Mouse (Mus musculus): ENCODE results near the gene Toe1. TPM values are rescaled to one million over a fixed set of nuclear protein-coding genes. Genes with fewer than 3 reads are reported as not detected.

Gene Toe1
- total RNA-seq, 2 experiments from 2014 or later, result 10.4 to 14.3 TPM

- ATAC-seq (replicated peaks; ENCODE audit: low FRiP score, poor library complexity, severe bottlenecking), result no peak
These were observed 10.9 kb downstream of the Toe1 start for GRCm38 (mm10) chr4:116796442-116797110.

GRCm38 (mm10) chr4:116794273-116794672 is 13.2 kb downstream of the Toe1 start:
- ATAC-seq (replicated peaks; ENCODE audit: low FRiP score, poor library complexity, severe bottlenecking), result no peak

- no peak for ATAC-seq (replicated peaks; ENCODE audit: low FRiP score, poor library complexity, severe bottlenecking)
These were observed 15.0 kb downstream of the Toe1 start for GRCm38 (mm10) chr4:116792453-116792852.

DNA sequence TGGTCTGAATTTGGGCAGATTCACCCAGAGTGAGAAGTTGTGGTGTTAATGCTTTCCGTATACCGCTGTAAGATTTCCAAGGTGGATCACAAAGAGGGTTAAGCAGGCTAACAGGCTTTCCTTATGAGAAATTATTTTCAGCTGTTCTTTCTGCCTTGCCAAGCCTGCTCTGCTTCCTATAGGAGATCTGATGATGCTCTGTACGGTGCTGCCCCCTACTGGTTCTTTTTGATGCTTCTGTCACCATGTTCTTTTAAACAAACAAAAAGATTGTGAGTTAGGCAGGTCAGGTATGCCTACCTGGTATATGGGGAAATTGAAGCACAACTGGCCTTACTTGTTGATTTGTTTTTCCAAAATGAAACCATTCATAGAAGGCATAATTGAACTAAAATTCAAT is 18.5 kb downstream of the Toe1 start:
- peak; percentile 74 for ATAC-seq (replicated peaks; ENCODE audit: low FRiP score, poor library complexity, severe bottlenecking)

- ATAC-seq (replicated peaks; ENCODE audit: low FRiP score, poor library complexity, severe bottlenecking), result no peak
These were observed 19.3 kb downstream of the Toe1 start for GRCm38 (mm10) chr4:116787985-116788760.

GRCm38 (mm10) chr4:116786587-116786986 is 20.9 kb downstream of the Toe1 start:
- 0 out of 2 replicates have a peak, but pooled peaks have one; percentile 42 for ATAC-seq (replicated peaks; ENCODE audit: low FRiP score, poor library complexity, severe bottlenecking)

GRCm38 (mm10) chr4:116782171-116782570 is 25.3 kb downstream of the Toe1 start:
- no peak for ATAC-seq (replicated peaks; ENCODE audit: low FRiP score, poor library complexity, severe bottlenecking)

DNA sequence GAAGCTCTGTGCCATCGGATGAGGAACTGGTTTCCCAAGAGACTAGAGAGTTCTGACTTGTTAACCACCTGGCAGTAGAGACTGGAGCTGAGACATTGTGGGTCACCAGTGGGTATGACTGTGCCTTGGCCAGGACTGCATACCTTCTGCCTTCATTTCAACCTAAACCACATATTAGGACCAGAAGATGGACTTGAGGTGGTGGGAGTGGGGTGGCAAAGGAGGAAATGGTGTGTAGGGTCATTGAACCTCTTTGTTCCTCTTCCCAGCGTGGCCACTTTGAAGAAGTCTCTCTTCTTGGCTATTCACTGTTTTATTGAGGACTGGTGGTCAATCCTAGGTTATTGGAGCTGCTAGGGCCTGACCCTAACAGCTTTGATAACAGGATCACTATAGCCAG is 26.1 kb downstream of the Toe1 start:
- no peak for ATAC-seq (replicated peaks; ENCODE audit: low FRiP score, poor library complexity, severe bottlenecking)

GRCm38 (mm10) chr4:116780541-116780940 is 26.9 kb downstream of the Toe1 start:
- no peak for ATAC-seq (replicated peaks; ENCODE audit: low FRiP score, poor library complexity, severe bottlenecking)

DNA sequence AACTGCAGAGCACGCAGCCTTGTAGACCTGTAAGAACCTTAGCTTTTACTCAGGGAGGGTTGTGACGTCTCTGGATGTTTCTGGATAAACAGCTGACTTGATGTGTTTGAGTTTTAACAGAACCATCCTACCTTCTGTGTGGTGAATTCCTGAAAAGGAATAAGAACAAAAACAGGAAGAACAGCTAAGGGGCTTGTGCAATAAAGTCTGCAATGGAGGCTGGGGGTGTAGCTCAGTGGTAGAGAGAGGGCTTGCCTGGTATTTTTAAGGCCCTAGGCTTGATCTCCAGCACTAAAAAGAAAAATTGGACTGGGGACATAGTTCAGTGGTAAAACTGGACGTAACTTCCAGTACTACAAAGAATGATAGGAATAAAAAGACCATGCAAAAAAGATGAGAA is 30.4 kb downstream of the Toe1 start:
- no peak for ATAC-seq (replicated peaks; ENCODE audit: low FRiP score, poor library complexity, severe bottlenecking)

DNA sequence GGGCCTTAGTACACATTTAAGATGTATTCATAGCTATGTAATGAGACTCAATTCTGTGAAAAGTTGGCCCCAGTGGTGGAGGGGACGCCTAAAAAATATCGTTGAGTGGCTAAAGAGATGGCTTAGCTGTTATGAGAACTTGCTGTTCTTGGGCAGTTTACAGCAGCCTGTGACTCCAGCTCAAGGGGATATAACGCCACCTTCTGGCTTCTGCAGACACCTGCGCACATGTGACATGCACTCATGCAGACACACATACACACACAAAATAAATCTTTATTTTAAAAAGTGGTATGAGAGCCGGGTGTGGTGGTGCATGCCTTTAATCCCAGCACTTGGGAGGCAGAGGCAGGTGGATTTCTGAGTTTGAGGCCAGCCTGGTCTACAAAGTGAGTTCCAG is 31.0 kb downstream of the Toe1 start:
- ATAC-seq (replicated peaks; ENCODE audit: low FRiP score, poor library complexity, severe bottlenecking), result no peak

- ATAC-seq (replicated peaks; ENCODE audit: low FRiP score, poor library complexity, severe bottlenecking), result no peak
These were observed 38.4 kb downstream of the Toe1 start for GRCm38 (mm10) chr4:116769060-116769459.

- no peak for ATAC-seq (replicated peaks; ENCODE audit: low FRiP score, poor library complexity, severe bottlenecking)
These were observed 38.9 kb downstream of the Toe1 start for GRCm38 (mm10) chr4:116768510-116768909.

- no peak for ATAC-seq (replicated peaks; ENCODE audit: low FRiP score, poor library complexity, severe bottlenecking)
These were observed 43.4 kb downstream of the Toe1 start for GRCm38 (mm10) chr4:116764001-116764400.

- no peak for ATAC-seq (replicated peaks; ENCODE audit: low FRiP score, poor library complexity, severe bottlenecking)
These were observed 45.5 kb downstream of the Toe1 start for GRCm38 (mm10) chr4:116761914-116762313.

- no peak for ATAC-seq (replicated peaks; ENCODE audit: low FRiP score, poor library complexity, severe bottlenecking)
These were observed 57.7 kb downstream of the Toe1 start for GRCm38 (mm10) chr4:116749750-116750149.

Other genes starting within 250 kb of the Toe1 start
- 74.2 and 83.6 TPM in 2 replicates for gene Gpbp1l1, start 250.0 kb downstream of the Toe1 start, total RNA-seq (2015; ENCODE audit: low replicate concordance)
- 141 and 166 TPM in 2 replicates for gene Gpbp1l1, start 250.0 kb downstream of the Toe1 start, total RNA-seq (2017; ENCODE audit: low replicate concordance)
- 1.5 and 3.8 TPM in 2 replicates for gene Ccdc17, start 211.0 kb downstream of the Toe1 start, total RNA-seq (2015; ENCODE audit: low replicate concordance)
- 2.0 and 2.1 TPM in 2 replicates for gene Ccdc17, start 211.0 kb downstream of the Toe1 start, total RNA-seq (2017; ENCODE audit: low replicate concordance)
- gene Nasp, start 179.7 kb downstream of the Toe1 start, total RNA-seq (2015; ENCODE audit: low replicate concordance), result 34.0 and 54.8 TPM in 2 replicates
- 92.9 and 99.7 TPM in 2 replicates for gene Nasp, start 179.7 kb downstream of the Toe1 start, total RNA-seq (2017; ENCODE audit: low replicate concordance)
- 110 and 156 TPM in 2 replicates for gene Akr1a1, start 156.0 kb downstream of the Toe1 start, total RNA-seq (2015; ENCODE audit: low replicate concordance)
- 108 and 173 TPM in 2 replicates for gene Akr1a1, start 156.0 kb downstream of the Toe1 start, total RNA-seq (2017; ENCODE audit: low replicate concordance)
- gene Prdx1, start 122.1 kb downstream of the Toe1 start, total RNA-seq (2015; ENCODE audit: low replicate concordance), result 71.5 and 92.4 TPM in 2 replicates
- gene Prdx1, start 122.1 kb downstream of the Toe1 start, total RNA-seq (2017; ENCODE audit: low replicate concordance), result 30.1 and 52.6 TPM in 2 replicates
- 4.2 and 4.4 TPM in 2 replicates for gene Mmachc, start 99.2 kb downstream of the Toe1 start, total RNA-seq (2015; ENCODE audit: low replicate concordance)
- gene Mmachc, start 99.2 kb downstream of the Toe1 start, total RNA-seq (2017; ENCODE audit: low replicate concordance), result 1.8 and 5.4 TPM in 2 replicates
- 6.5 and 7.3 TPM in 2 replicates for gene Ccdc163, start 99.1 kb downstream of the Toe1 start, total RNA-seq (2015; ENCODE audit: low replicate concordance)
- 3.3 and 10.5 TPM in 2 replicates for gene Ccdc163, start 99.1 kb downstream of the Toe1 start, total RNA-seq (2017; ENCODE audit: low replicate concordance)
- 5.2 and 6.5 TPM in 2 replicates for gene Tesk2, start 86.7 kb downstream of the Toe1 start, total RNA-seq (2015; ENCODE audit: low replicate concordance)
- gene Tesk2, start 86.7 kb downstream of the Toe1 start, total RNA-seq (2017; ENCODE audit: low replicate concordance), result 7.8 and 9.2 TPM in 2 replicates
- 0.58 TPM in 1 of 2 replicates, not detected in the other for gene Mutyh, start 83 bp upstream of the Toe1 start, total RNA-seq (2015; ENCODE audit: low replicate concordance)
- 0.43 and 0.98 TPM in 2 replicates for gene Mutyh, start 83 bp upstream of the Toe1 start, total RNA-seq (2017; ENCODE audit: low replicate concordance)
- gene Hpdl, start 14.1 kb upstream of the Toe1 start, total RNA-seq (2015; ENCODE audit: low replicate concordance), result not detected in 2 replicates
- not detected in 2 replicates for gene Hpdl, start 14.1 kb upstream of the Toe1 start, total RNA-seq (2017; ENCODE audit: low replicate concordance)
- not detected in 2 replicates for gene Zswim5, start 69.7 kb upstream of the Toe1 start, total RNA-seq (2015; ENCODE audit: low replicate concordance)
- 0.42 TPM in 1 of 2 replicates, not detected in the other for gene Zswim5, start 69.7 kb upstream of the Toe1 start, total RNA-seq (2017; ENCODE audit: low replicate concordance)
- gene Urod, start 186.8 kb upstream of the Toe1 start, total RNA-seq (2015; ENCODE audit: low replicate concordance), result 731 and 769 TPM in 2 replicates
- 989 and 1,487 TPM in 2 replicates for gene Urod, start 186.8 kb upstream of the Toe1 start, total RNA-seq (2017; ENCODE audit: low replicate concordance)
- gene Hectd3, start 187.7 kb upstream of the Toe1 start, total RNA-seq (2015; ENCODE audit: low replicate concordance), result 5.8 and 7.9 TPM in 2 replicates
- 7.8 and 12.3 TPM in 2 replicates for gene Hectd3, start 187.7 kb upstream of the Toe1 start, total RNA-seq (2017; ENCODE audit: low replicate concordance)
- gene Eif2b3, start 211.8 kb upstream of the Toe1 start, total RNA-seq (2015; ENCODE audit: low replicate concordance), result 11.9 and 20.1 TPM in 2 replicates
- gene Eif2b3, start 211.8 kb upstream of the Toe1 start, total RNA-seq (2017; ENCODE audit: low replicate concordance), result 7.2 and 10.0 TPM in 2 replicates

Data from erythroblast, adult 5-6 weeks (primary cell).